Mouse (Mus musculus): Measurements from ENCODE around the gene Ddr2. TPM values are rescaled to one million over a fixed set of nuclear protein-coding genes. Genes with fewer than 3 reads are reported as not detected.

The Ddr2 gene
- polyA plus RNA-seq, 1 experiment from 2014 or later = 15.6 TPM

- no peak overlapping the region for H3K4me2 ChIP-seq (replicated peaks; ENCODE audit: low read depth)
- H3K9ac ChIP-seq (ENCODE audit: low read depth, low read length) = no peak overlapping the region
- H3K4me1 ChIP-seq (replicated peaks; ENCODE audit: control insufficient read depth, insufficient read depth, low read length) = no peaks in the 10 kb centered on the region
- 75% methylated on average over 2 of the region's 2 CpGs for WGBS
- no peak overlapping the region for H3K27ac ChIP-seq (ENCODE audit: low read depth, low read length)
- no peaks in the 10 kb centered on the region for H3K9me3 ChIP-seq (ENCODE audit: control insufficient read depth)
- H3K4me3 ChIP-seq (ENCODE audit: low read depth, low read length) = no peak overlapping the region
- H3K27me3 ChIP-seq (replicated peaks; ENCODE audit: control insufficient read depth, insufficient read depth, low read length) = no peaks in the 10 kb centered on the region
- no peak for TF ChIP-seq CTCF (IDR thresholded peaks at IDR 0.05; ENCODE audit: low read depth)
- H3K36me3 ChIP-seq (ENCODE audit: control insufficient read depth, insufficient read depth) = no peaks in the 10 kb centered on the region
- no peak for ATAC-seq
Measured at GRCm38 (mm10) chr1:169971998-169972397, 138.6 kb downstream of the Ddr2 start.

- ATAC-seq = no peak
Measured at GRCm38 (mm10) chr1:169970936-169971335, 139.6 kb downstream of the Ddr2 start.

GRCm38 (mm10) chr1:169969516-169969886 is 141.1 kb downstream of the Ddr2 start:
- TF ChIP-seq CTCF (IDR thresholded peaks at IDR 0.05; ENCODE audit: low read depth) = no peak
- 0% methylated on average over 9 of the region's 9 CpGs for WGBS
- Histone ChIP-seq H3K27ac (ENCODE audit: low read depth, low read length) (no peak overlapping the region; the same call in 1 of the 2 replicates), H3K4me1 (replicated peaks; ENCODE audit: control insufficient read depth, insufficient read depth, low read length) (no peaks in the 10 kb centered on the region), H3K4me2 (replicated peaks; ENCODE audit: low read depth) (peak overlapping the region; percentile 83), H3K27me3 (replicated peaks; ENCODE audit: control insufficient read depth, insufficient read depth, low read length) (no peaks in the 10 kb centered on the region), H3K4me3 (ENCODE audit: low read depth, low read length) (peak overlapping the region; percentile 66), H3K36me3 (ENCODE audit: control insufficient read depth, insufficient read depth) (peaks cover 21% of the 10 kb centered on the region), H3K9me3 (ENCODE audit: control insufficient read depth) (no peaks in the 10 kb centered on the region), H3K9ac (ENCODE audit: low read depth, low read length) (peak overlapping the region; percentile 54)
- peak; percentile 27 for ATAC-seq

More at GRCm38 (mm10) chr1:169970936-169971335, 139.6 kb downstream of the Ddr2 start:
- Histone ChIP-seq H3K9ac (ENCODE audit: low read depth, low read length) (no peak overlapping the region), H3K36me3 (ENCODE audit: control insufficient read depth, insufficient read depth) (peaks cover 7% of the 10 kb centered on the region; the same call in 1 of the 2 replicates), H3K27ac (ENCODE audit: low read depth, low read length) (no peak overlapping the region), H3K9me3 (ENCODE audit: control insufficient read depth) (no peaks in the 10 kb centered on the region), H3K4me3 (ENCODE audit: low read depth, low read length) (no peak overlapping the region), H3K4me1 (replicated peaks; ENCODE audit: control insufficient read depth, insufficient read depth, low read length) (no peaks in the 10 kb centered on the region), H3K27me3 (replicated peaks; ENCODE audit: control insufficient read depth, insufficient read depth, low read length) (no peaks in the 10 kb centered on the region), H3K4me2 (replicated peaks; ENCODE audit: low read depth) (no peak overlapping the region)
- TF ChIP-seq CTCF (IDR thresholded peaks at IDR 0.05; ENCODE audit: low read depth) = no peak
- WGBS = 67% methylated on average over 4 of the region's 4 CpGs

GRCm38 (mm10) chr1:169968792-169969515 is 141.6 kb downstream of the Ddr2 start, which contains the start of gene Hsd17b7:
Gene Hsd17b7, minus strand, starts transcription at chr1:169969241.
- Histone ChIP-seq H3K9ac (ENCODE audit: low read depth, low read length) (peak within 1 kb of the TSS; percentile 63), H3K4me1 (replicated peaks; ENCODE audit: control insufficient read depth, insufficient read depth, low read length) (no peaks in the 10 kb centered on the region), H3K4me3 (ENCODE audit: low read depth, low read length) (peak within 1 kb of the TSS; percentile 66), H3K9me3 (ENCODE audit: control insufficient read depth) (no peaks in the 10 kb centered on the region), H3K27ac (ENCODE audit: low read depth, low read length) (peak within 1 kb of the TSS; percentile 90), H3K27me3 (replicated peaks; ENCODE audit: control insufficient read depth, insufficient read depth, low read length) (no peaks in the 10 kb centered on the region), H3K4me2 (replicated peaks; ENCODE audit: low read depth) (peak within 1 kb of the TSS; percentile 83), H3K36me3 (ENCODE audit: control insufficient read depth, insufficient read depth) (peaks cover 24% of the 10 kb centered on the region)
- WGBS = under 1% methylated on average over 48 of the region's 48 CpGs
- peak; percentile 100 for ATAC-seq
- TF ChIP-seq CTCF (IDR thresholded peaks at IDR 0.05; ENCODE audit: low read depth) = 0 out of 2 replicates have a peak, but pooled peaks have one; percentile 1

GRCm38 (mm10) chr1:169953106-169953505 is 157.5 kb downstream of the Ddr2 start:
- no peak for TF ChIP-seq CTCF (IDR thresholded peaks at IDR 0.05; ENCODE audit: low read depth)
- ATAC-seq = no peak
- Histone ChIP-seq H3K9me3 (ENCODE audit: control insufficient read depth) (no peaks in the 10 kb centered on the region), H3K36me3 (ENCODE audit: control insufficient read depth, insufficient read depth) (peaks cover 58% of the 10 kb centered on the region), H3K9ac (ENCODE audit: low read depth, low read length) (no peak overlapping the region), H3K4me3 (ENCODE audit: low read depth, low read length) (no peak overlapping the region), H3K4me1 (replicated peaks; ENCODE audit: control insufficient read depth, insufficient read depth, low read length) (no peaks in the 10 kb centered on the region), H3K27ac (ENCODE audit: low read depth, low read length) (no peak overlapping the region), H3K27me3 (replicated peaks; ENCODE audit: control insufficient read depth, insufficient read depth, low read length) (no peaks in the 10 kb centered on the region), H3K4me2 (replicated peaks; ENCODE audit: low read depth) (no peak overlapping the region)
- 93% methylated on average over 10 of the region's 10 CpGs for WGBS

GRCm38 (mm10) chr1:169952636-169953035 is 157.9 kb downstream of the Ddr2 start:
- Histone ChIP-seq H3K4me2 (replicated peaks; ENCODE audit: low read depth) (no peak overlapping the region), H3K27me3 (replicated peaks; ENCODE audit: control insufficient read depth, insufficient read depth, low read length) (no peaks in the 10 kb centered on the region), H3K9ac (ENCODE audit: low read depth, low read length) (no peak overlapping the region), H3K36me3 (ENCODE audit: control insufficient read depth, insufficient read depth) (peaks cover 54% of the 10 kb centered on the region), H3K4me3 (ENCODE audit: low read depth, low read length) (no peak overlapping the region), H3K27ac (ENCODE audit: low read depth, low read length) (no peak overlapping the region; the same call in 1 of the 2 replicates), H3K4me1 (replicated peaks; ENCODE audit: control insufficient read depth, insufficient read depth, low read length) (no peaks in the 10 kb centered on the region), H3K9me3 (ENCODE audit: control insufficient read depth) (no peaks in the 10 kb centered on the region)
- ATAC-seq = no peak
- WGBS = 97% methylated on average over 10 of the region's 10 CpGs
- no peak for TF ChIP-seq CTCF (IDR thresholded peaks at IDR 0.05; ENCODE audit: low read depth)
